Mouse (Mus musculus) brain, adult 2 months (tissue): ENCODE data around the gene Hist1h3b.
"Not testable (repeated sequence)": the region's sequence is repeated elsewhere in the genome, so short reads cannot be mapped to it uniquely, and the experiment has no call there.

Source experiments
- DNase-seq: peaks from one replicate; pipeline ENCODE4 v3.0.0; 2011; ENCODE audit warnings: low read depth, low spot score

Hist1h3b gene

GRCm38 (mm10) chr13:23752067-23752741, at the start of gene Hist1h3b:
TSS of gene Hist1h3b (plus strand) at chr13:23752267.
- DNase-seq = peak; percentile 94

GRCm38 (mm10) chr13:23702801-23703200, 49.3 kb upstream of the Hist1h3b start:
- not testable (repeated sequence) for DNase-seq

DNA sequence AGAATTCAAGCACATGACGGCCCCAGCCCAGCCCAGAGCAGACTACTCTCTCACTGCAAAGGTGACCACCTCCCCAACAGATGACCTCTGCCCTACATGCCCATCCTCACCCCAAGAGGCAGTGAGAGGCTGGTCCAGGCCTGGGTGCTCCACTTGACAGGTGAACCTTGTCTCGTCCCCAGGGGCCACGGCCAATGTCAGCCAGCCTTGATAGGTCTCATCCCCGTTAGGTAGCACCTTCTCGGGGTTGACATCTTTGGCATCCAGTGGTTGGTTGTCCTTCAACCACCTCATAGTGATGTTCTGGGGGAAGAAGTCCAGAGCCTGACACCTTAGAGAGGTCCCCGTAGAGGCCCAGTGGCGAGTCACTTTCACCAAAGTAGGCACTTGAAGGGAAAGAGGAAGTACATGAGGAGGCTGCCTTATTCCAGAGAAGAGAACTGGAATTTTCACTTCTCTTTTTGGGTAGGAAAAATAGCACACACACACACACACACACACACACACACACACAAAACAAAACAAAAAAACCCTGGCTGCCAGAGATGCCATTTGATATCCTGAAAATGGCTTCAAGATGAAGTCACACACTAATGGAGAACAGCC, 46.2 kb upstream of the Hist1h3b start:
- DNase-seq = no peak

GRCm38 (mm10) chr13:23706771-23707170, 45.3 kb upstream of the Hist1h3b start:
- no peak for DNase-seq

DNA sequence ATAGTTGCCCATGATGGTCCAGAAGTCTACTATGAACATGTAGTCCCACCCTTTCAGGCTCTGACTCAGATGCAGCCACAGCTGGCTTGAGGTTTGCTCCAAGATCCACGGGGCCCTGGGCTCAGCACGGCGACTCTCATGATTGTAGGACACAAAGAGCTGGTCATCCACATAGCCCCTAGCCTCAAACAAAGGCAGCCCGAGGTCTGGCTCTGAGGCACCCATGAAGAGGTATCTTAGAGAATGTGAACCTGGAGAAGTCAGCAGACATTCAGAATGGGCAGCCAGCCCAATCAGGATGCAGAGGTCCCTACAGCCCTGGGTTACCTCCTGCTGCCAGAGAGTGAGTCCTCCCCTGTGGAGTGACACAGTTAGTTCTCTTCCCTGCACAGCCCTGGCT, 44.0 kb upstream of the Hist1h3b start:
- no peak for DNase-seq

GRCm38 (mm10) chr13:23708654-23709053, 43.4 kb upstream of the Hist1h3b start:
- no peak for DNase-seq

- no peak for DNase-seq
Observed at GRCm38 (mm10) chr13:23709714-23710373, 42.2 kb upstream of the Hist1h3b start.

- peak; percentile 57 for DNase-seq
Observed at GRCm38 (mm10) chr13:23710374-23711089, 41.5 kb upstream of the Hist1h3b start, which contains the start of gene Hfe. TSS of gene Hfe (minus strand) at chr13:23710854.

- no peak for DNase-seq
Observed at GRCm38 (mm10) chr13:23716261-23717042, 35.6 kb upstream of the Hist1h3b start.

DNA sequence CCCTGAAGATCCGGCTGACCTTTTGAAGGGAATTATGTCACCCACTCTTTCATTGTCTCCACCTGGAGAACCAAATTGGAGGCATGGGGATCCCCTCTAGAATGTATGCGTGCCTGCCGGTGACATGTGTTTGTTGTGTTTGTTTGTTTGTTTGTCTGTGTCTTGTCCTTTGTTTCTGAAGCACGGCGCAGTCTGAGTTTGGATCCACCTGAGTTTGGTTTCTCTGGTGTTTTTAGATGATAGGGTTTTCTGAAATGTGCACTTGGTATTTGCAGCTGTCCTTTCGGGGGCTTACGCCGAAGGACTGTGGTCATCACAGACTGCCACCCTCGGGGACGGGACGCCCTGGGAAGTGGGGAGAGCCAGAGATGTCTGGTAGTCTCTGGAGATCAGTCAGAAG, 34.9 kb upstream of the Hist1h3b start:
- DNase-seq = no peak

- not testable (repeated sequence) for DNase-seq
Observed at GRCm38 (mm10) chr13:23717593-23718245, 34.3 kb upstream of the Hist1h3b start.

GRCm38 (mm10) chr13:23724239-23724638, 27.8 kb upstream of the Hist1h3b start:
- DNase-seq = no peak

GRCm38 (mm10) chr13:23725213-23725612, 26.9 kb upstream of the Hist1h3b start:
- no peak for DNase-seq

GRCm38 (mm10) chr13:23728472-23729191, 23.4 kb upstream of the Hist1h3b start:
- DNase-seq = no peak

DNA sequence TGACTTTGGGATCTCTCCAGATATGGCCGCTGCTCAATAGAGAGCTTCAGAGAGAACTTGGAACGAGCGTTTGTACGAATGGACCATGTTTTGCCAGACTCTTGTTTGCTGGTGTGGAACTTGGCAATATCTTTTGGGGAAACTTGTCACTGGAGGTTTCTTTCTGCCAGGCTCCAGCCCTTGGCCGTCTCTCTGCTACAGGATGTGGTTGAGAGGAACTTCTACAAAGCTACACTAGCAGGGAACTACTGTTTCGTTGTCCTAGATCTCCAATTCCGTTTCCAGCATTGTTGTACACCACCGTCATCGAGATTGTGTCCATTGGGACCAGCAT, 22.9 kb upstream of the Hist1h3b start:
- no peak for DNase-seq

DNA sequence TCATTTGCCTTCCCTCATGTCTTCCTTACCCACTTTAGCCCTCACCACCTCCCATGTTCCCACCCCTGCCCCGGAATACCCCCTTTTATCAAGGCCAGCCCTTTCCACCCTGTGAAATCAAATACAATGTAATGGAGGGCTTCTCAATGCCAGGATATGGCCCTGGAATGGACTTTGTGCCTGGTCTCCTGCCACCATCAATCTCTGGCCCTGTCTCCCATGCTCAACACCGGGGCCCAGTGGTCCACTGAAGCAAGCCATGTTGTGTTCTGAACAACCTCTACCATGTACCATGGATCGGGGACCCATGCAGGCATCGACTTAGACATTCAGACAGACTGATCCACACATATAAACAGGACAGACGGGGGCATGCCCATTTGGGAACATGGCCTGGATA, 22.4 kb upstream of the Hist1h3b start:
- no peak for DNase-seq

DNA sequence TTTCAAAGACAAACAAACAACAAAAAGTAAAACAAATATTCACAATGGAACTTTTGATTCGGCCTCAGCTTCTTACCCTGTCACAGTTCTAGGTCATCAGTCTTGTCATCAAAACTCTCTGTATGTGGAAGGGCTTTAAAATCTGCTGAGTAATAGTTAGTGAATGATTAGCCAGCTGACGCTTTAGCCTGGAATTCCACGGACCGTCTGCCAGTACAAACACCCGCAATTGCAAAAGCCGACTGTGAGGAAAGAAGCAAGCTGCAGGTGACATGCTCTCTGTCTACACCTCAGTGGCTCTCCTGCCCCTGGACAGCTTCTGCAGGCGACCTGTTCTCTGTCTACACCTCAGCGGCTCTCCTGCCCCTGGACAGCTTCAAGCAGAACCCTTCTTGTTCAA, 21.6 kb upstream of the Hist1h3b start:
- no peak for DNase-seq

GRCm38 (mm10) chr13:23732156-23732804, 19.8 kb upstream of the Hist1h3b start:
- DNase-seq = peak; percentile 80

GRCm38 (mm10) chr13:23737091-23737490, 15.0 kb upstream of the Hist1h3b start:
- no peak for DNase-seq

- no peak for DNase-seq
Observed at GRCm38 (mm10) chr13:23738041-23738440, 14.0 kb upstream of the Hist1h3b start.
